Mouse (Mus musculus) embryonic facial prominence, embryonic 13.5 days (tissue): ENCODE data around the gene Mcur1. TPM values are rescaled to one million over a fixed set of nuclear protein-coding genes. Genes with fewer than 3 reads are reported as not detected.

Source experiments
- ATAC-seq: fragments of 200-750 bp; cut with Nextera tagmentation; 2 replicates; pipeline ENCODE4 v1.8.0; 2017; ENCODE audit warnings: low read depth; ENCODE audit not compliant: insufficient number of reproducible peaks, insufficient read depth, low FRiP score, low TSS enrichment
- H3K27ac ChIP-seq: fragments of 300-500 bp; sonication (generic); 2 replicates; pipeline ENCODE4 v1.5.1; 2015; ENCODE audit warnings: moderate library complexity, mild to moderate bottlenecking, inconsistent platforms
- H3K27me3 ChIP-seq: fragments of 300-500 bp; sonication (generic); 2 replicates; pipeline ENCODE4 v1.6.1; 2015; ENCODE audit warnings: mild to moderate bottlenecking, inconsistent platforms
- H3K36me3 ChIP-seq: fragments of 300-500 bp; sonication (generic); 2 replicates; pipeline ENCODE4 v1.6.1; 2015; ENCODE audit warnings: mild to moderate bottlenecking, inconsistent platforms
- H3K4me1 ChIP-seq: fragments of 300-500 bp; sonication (generic); 2 replicates; pipeline ENCODE4 v1.6.1; 2015; ENCODE audit warnings: inconsistent platforms
- H3K4me2 ChIP-seq: fragments of 300-500 bp; sonication (generic); 2 replicates; pipeline ENCODE4 v1.6.1; 2015; ENCODE audit warnings: moderate library complexity, mild to moderate bottlenecking, inconsistent platforms
- H3K4me3 ChIP-seq: fragments of 300-500 bp; sonication (generic); 2 replicates; pipeline ENCODE4 v1.5.1; 2015; ENCODE audit warnings: mild to moderate bottlenecking, inconsistent platforms
- H3K9ac ChIP-seq: fragments of 300-500 bp; sonication (generic); 2 replicates; pipeline ENCODE4 v1.6.1; 2015; ENCODE audit warnings: mild to moderate bottlenecking, inconsistent platforms
- H3K9me3 ChIP-seq: fragments of 300-500 bp; sonication (generic); 2 replicates; pipeline ENCODE4 v1.6.1; 2016; ENCODE audit warnings: inconsistent platforms
- WGBS: fragments of 180-500 bp; shearing (Covaris S2); methylation state at CpG from one replicate; pipeline ENCODE4 v1.1.7; 2015; ENCODE audit warnings: mixed read lengths; 5-methylcytosine and 5-hydroxymethylcytosine counted together
- polyA plus RNA-seq: library from polyadenylated mRNA; unstranded; fragments of >200 nt; fragmentation: Nextera tagmentation; extraction: Ambion mirVana; gene quantifications from 2 replicates; pipeline ENCODE4 v1.2.1, GENCODE M21; 2015

Gene Mcur1
- polyA plus RNA-seq, 1 experiment from 2014 or later = 13.8 TPM

DNA sequence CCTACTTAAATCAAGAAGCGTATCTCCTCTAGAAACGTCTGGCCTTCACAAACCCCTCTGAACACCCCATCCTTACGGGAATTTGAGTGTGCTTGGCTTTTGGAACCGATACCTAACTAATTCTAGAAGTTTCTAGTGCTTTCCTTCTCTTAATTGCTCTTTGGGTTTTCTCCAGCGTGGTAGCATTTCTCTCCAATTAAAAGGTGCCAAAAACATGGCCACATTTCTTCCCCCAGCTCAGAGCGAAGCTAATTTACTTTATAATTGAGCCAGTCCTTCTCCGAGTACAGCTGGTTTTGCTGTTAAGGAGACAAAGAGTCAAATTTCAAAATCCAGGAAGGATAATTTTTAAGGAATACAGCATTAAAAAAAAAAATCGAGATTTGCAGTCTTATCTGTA lies 23.5 kb upstream of the Mcur1 start:
- H3K4me1 ChIP-seq = peaks cover 14% of the 10 kb centered on the region
- no peaks in the 10 kb centered on the region for H3K27me3 ChIP-seq
- H3K9me3 ChIP-seq = no peaks in the 10 kb centered on the region
- no peak overlapping the region for H3K9ac ChIP-seq
- H3K27ac ChIP-seq = no peak overlapping the region
- H3K4me3 ChIP-seq = no peak overlapping the region
- 33% methylated on average over 8 of the region's 8 CpGs for WGBS
- no peaks in the 10 kb centered on the region for H3K36me3 ChIP-seq
- H3K4me2 ChIP-seq = peak overlapping the region; percentile 43
- ATAC-seq = no peak

- Histone ChIP-seq H3K36me3 (no peaks in the 10 kb centered on the region), H3K4me3 (peak overlapping the region; percentile 13; the same call in 1 of the 2 replicates), H3K4me2 (peak overlapping the region; percentile 43), H3K27me3 (no peaks in the 10 kb centered on the region), H3K9me3 (no peaks in the 10 kb centered on the region), H3K4me1 (peaks cover 13% of the 10 kb centered on the region), H3K9ac (no peak overlapping the region), H3K27ac (no peak overlapping the region)
- 40% methylated on average over 16 of the region's 16 CpGs for WGBS
- ATAC-seq = no peak
Observed at GRCm38 (mm10) chr13:43582961-43583360, 23.0 kb upstream of the Mcur1 start.

DNA sequence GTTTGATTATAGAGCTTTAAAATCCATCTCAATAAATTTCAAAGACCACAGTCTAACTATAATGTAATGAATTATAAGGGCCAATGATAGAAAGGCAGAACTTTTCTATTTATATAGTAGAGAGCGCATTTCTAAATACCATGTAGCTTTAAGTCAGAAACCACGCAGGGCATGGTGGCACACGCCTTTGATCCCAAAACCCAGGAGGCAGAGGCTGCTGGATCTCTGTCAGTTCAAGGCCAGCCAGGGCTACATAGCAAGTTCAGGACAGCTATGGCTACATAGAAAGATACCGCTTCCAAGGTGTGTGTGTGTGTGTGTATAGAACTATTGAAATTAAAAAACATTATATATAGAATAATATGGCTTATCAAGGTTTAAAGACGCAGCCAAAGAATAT lies 20.7 kb upstream of the Mcur1 start:
- no peaks in the 10 kb centered on the region for H3K36me3 ChIP-seq
- no peak overlapping the region for H3K4me2 ChIP-seq
- no peak overlapping the region for H3K9ac ChIP-seq
- ATAC-seq = no peak
- H3K4me3 ChIP-seq = no peak overlapping the region
- no peaks in the 10 kb centered on the region; the same call in 1 of the 2 replicates for H3K9me3 ChIP-seq
- no peak overlapping the region for H3K27ac ChIP-seq
- WGBS = 90% methylated on average over 5 of the region's 5 CpGs
- H3K27me3 ChIP-seq = no peaks in the 10 kb centered on the region
- peaks cover 10% of the 10 kb centered on the region for H3K4me1 ChIP-seq

- Histone ChIP-seq H3K4me3 (no peak overlapping the region), H3K4me1 (peaks cover 10% of the 10 kb centered on the region), H3K27ac (no peak overlapping the region), H3K4me2 (peak overlapping the region; percentile 35), H3K9ac (no peak overlapping the region), H3K27me3 (no peaks in the 10 kb centered on the region), H3K36me3 (no peaks in the 10 kb centered on the region), H3K9me3 (no peaks in the 10 kb centered on the region; the same call in 1 of the 2 replicates)
- WGBS = 25% methylated on average over 18 of the region's 18 CpGs
- ATAC-seq = no peak
Observed at GRCm38 (mm10) chr13:43579740-43580139, 19.7 kb upstream of the Mcur1 start.

GRCm38 (mm10) chr13:43577766-43578165 lies 17.8 kb upstream of the Mcur1 start:
- no peaks in the 10 kb centered on the region; the same call in 1 of the 2 replicates for H3K9me3 ChIP-seq
- no peak overlapping the region for H3K4me3 ChIP-seq
- H3K27me3 ChIP-seq = no peaks in the 10 kb centered on the region
- ATAC-seq = no peak
- H3K4me2 ChIP-seq = no peak overlapping the region
- 89% methylated on average over 12 of the region's 12 CpGs for WGBS
- H3K9ac ChIP-seq = no peak overlapping the region
- H3K27ac ChIP-seq = no peak overlapping the region
- H3K36me3 ChIP-seq = no peaks in the 10 kb centered on the region
- H3K4me1 ChIP-seq = peaks cover 1% of the 10 kb centered on the region; the same call in 1 of the 2 replicates

DNA sequence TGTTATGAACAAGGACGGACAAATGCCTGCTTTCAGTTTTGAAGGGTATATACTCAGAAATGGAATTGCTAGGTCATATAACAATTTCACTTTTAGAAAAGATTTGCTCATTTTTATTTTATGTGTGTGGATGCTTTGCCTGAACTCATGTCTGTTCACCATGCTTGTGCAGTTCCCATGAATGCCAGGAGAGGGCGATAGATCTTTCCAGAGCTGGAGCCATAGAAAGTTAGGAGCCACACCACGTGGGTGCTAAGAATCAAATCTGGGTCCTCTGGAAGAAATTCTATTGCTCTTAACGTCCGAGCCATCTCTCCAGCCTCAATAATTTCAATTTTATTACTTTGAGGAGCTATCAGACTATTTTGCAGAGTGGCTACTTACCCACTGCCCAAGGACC lies 17.3 kb upstream of the Mcur1 start:
- WGBS = 67% methylated on average over 5 of the region's 5 CpGs
- no peak overlapping the region for H3K27ac ChIP-seq
- no peaks in the 10 kb centered on the region for H3K36me3 ChIP-seq
- no peak for ATAC-seq
- H3K4me2 ChIP-seq = no peak overlapping the region
- no peak overlapping the region for H3K9ac ChIP-seq
- no peak overlapping the region for H3K4me3 ChIP-seq
- H3K9me3 ChIP-seq = no peaks in the 10 kb centered on the region; the same call in 1 of the 2 replicates
- no peaks in the 10 kb centered on the region for H3K27me3 ChIP-seq
- H3K4me1 ChIP-seq = no peaks in the 10 kb centered on the region

DNA sequence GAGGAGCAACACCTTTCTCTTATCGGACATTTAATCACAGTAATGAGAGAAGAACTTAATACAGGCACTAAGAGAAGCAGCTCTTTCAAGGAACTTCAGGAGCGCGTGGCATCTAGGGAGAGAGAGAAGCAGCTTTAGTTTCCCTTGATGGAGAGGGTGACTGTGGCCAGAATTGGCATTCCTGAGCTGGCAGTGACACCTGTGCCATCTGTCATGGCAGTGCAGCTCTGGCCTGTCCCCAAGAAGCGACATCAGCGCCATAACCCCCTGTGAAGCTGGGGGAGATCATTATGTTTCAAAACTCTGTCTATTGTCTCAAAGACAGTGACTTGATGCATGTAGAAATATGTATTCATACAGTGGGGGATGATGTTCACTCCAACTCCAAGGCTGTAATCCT lies 15.4 kb upstream of the Mcur1 start:
- WGBS = 93% methylated on average over 5 of the region's 5 CpGs
- H3K27me3 ChIP-seq = no peaks in the 10 kb centered on the region
- ATAC-seq = no peak
- no peak overlapping the region for H3K4me2 ChIP-seq
- no peaks in the 10 kb centered on the region for H3K4me1 ChIP-seq
- peaks cover 6% of the 10 kb centered on the region; the same call in 1 of the 2 replicates for H3K9me3 ChIP-seq
- no peak overlapping the region for H3K27ac ChIP-seq
- H3K36me3 ChIP-seq = no peaks in the 10 kb centered on the region
- H3K9ac ChIP-seq = no peak overlapping the region
- H3K4me3 ChIP-seq = no peak overlapping the region

DNA sequence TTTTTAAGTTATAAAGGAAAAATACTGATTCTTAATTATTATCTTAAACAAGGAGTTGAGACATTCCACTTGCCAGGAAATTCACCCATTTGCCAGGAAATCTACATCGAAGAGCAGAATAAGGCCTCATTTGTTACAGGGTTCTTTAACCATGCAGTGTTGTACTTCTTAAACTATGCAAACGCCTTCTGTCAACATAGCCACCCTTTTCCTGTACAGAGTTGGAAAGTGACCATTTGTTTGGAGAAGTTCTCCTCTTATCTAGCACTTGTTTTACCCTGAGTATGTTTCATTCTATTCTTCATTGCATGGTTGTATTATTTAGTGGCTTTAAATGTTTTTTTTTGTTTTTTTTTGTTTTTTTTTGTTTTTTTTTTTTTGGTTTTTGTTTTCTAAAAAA lies 14.0 kb upstream of the Mcur1 start:
- H3K9me3 ChIP-seq = peaks cover 6% of the 10 kb centered on the region; the same call in 1 of the 2 replicates
- H3K36me3 ChIP-seq = no peaks in the 10 kb centered on the region
- ATAC-seq = no peak
- H3K27me3 ChIP-seq = no peaks in the 10 kb centered on the region
- WGBS = 75% methylated on average over 2 of the region's 2 CpGs
- H3K4me1 ChIP-seq = no peaks in the 10 kb centered on the region
- H3K9ac ChIP-seq = no peak overlapping the region
- H3K4me3 ChIP-seq = no peak overlapping the region
- H3K27ac ChIP-seq = no peak overlapping the region
- no peak overlapping the region for H3K4me2 ChIP-seq

DNA sequence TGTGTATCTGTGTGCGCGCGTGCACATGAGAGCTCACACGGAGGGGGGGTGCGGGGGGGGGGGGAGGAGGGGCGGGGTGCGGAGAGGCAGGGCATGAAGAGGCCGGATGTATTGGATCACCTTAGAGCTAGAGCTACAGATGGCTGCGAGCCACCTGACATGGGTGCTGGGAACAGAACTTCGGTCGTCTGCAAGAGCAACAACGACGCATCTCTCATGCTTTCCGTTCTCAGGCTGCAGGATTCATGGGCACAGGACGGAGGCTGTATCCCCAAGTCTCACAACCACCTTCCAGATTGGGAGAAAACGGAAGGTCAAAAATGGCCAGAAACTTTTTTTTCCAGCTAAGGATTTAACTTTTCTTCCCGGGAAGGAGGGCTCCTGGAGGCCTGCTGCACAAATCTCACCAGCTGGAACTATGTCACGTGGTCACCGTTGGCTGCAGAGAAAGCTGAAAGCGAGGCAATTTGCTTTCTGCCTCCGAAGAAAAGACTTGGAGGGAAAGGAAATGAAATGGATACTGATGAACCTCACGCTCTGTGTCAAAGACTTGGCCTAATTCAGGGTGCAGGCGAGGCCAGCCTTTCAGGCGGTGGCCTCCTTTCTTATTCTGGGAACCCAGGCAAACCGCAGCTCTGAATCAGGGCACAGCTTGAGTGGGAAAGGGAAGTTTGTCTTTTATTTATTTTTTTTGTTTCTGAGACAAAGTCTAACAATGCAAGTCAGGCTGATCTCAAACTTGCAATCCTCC lies 7.3 kb upstream of the Mcur1 start:
- ATAC-seq = no peak

GRCm38 (mm10) chr13:43566184-43566583 lies 6.2 kb upstream of the Mcur1 start:
- 94% methylated on average over 8 of the region's 8 CpGs for WGBS
- peaks cover under 1% of the 10 kb centered on the region; the same call in 1 of the 2 replicates for H3K4me1 ChIP-seq
- no peak for ATAC-seq
- no peaks in the 10 kb centered on the region for H3K27me3 ChIP-seq
- 0 out of 2 replicates have a peak, but pooled peaks cover 6% of the 10 kb centered on the region for H3K9me3 ChIP-seq
- no peak overlapping the region for H3K4me3 ChIP-seq
- no peak overlapping the region for H3K27ac ChIP-seq
- H3K9ac ChIP-seq = no peak overlapping the region
- H3K4me2 ChIP-seq = no peak overlapping the region
- no peaks in the 10 kb centered on the region for H3K36me3 ChIP-seq

More for the DNA sequence above, 7.3 kb upstream of the Mcur1 start:
- Histone ChIP-seq H3K4me2 (no peak overlapping the region), H3K4me1 (no peaks in the 10 kb centered on the region), H3K27me3 (no peaks in the 10 kb centered on the region), H3K36me3 (no peaks in the 10 kb centered on the region), H3K4me3 (no peak overlapping the region), H3K9me3 (0 out of 2 replicates have a peak, but pooled peaks cover 6% of the 10 kb centered on the region), H3K9ac (no peak overlapping the region), H3K27ac (0 out of 2 replicates have a peak overlapping the region, but pooled peaks have one; percentile 33)
- 68% methylated on average over 25 of the region's 25 CpGs for WGBS

- Histone ChIP-seq H3K27me3 (no peaks in the 10 kb centered on the region), H3K36me3 (no peaks in the 10 kb centered on the region), H3K9me3 (no peaks in the 10 kb centered on the region), H3K4me1 (peaks cover 5% of the 10 kb centered on the region; the same call in 1 of the 2 replicates), H3K4me2 (0 out of 2 replicates have a peak overlapping the region, but pooled peaks have one; percentile 1), H3K27ac (no peak overlapping the region), H3K9ac (no peak overlapping the region), H3K4me3 (no peak overlapping the region)
- no peak for ATAC-seq
- 14% methylated on average over 9 of the region's 9 CpGs for WGBS
Observed at GRCm38 (mm10) chr13:43565346-43565745, 5.4 kb upstream of the Mcur1 start.

DNA sequence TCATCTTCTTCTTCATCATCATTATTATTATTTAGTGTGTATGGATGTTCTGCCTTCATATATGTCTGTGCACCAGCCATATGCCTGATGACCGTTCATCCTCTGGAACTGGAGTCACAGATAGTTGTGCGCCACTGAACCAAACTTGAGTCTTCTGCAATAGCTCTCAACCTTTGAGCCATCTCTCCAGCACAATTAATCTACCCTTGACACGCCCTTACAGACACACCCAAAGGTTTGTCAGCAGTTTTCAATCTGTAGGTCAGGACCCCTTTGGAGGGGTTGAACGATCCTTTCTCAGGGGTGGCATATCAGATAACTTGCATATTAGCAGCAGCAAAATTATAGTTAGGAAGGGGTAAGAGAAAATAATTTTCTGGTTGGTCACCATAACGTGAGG lies 4.7 kb upstream of the Mcur1 start:
- Histone ChIP-seq H3K9me3 (no peaks in the 10 kb centered on the region), H3K9ac (no peak overlapping the region), H3K36me3 (no peaks in the 10 kb centered on the region), H3K27ac (no peak overlapping the region), H3K4me2 (no peak overlapping the region), H3K4me1 (peaks cover 5% of the 10 kb centered on the region; the same call in 1 of the 2 replicates), H3K27me3 (no peaks in the 10 kb centered on the region), H3K4me3 (no peak overlapping the region)
- 83% methylated on average over 5 of the region's 5 CpGs for WGBS
- ATAC-seq = no peak
